Mouse (Mus musculus): ENCODE measurements around the gene Frmd4b. TPM values are rescaled to one million over a fixed set of nuclear protein-coding genes. Genes with fewer than 3 reads are reported as not detected.

Frmd4b gene
- total and polyA plus RNA-seq, 3 experiments = 7.3 to 18.1 (median 11.9) TPM

DNA sequence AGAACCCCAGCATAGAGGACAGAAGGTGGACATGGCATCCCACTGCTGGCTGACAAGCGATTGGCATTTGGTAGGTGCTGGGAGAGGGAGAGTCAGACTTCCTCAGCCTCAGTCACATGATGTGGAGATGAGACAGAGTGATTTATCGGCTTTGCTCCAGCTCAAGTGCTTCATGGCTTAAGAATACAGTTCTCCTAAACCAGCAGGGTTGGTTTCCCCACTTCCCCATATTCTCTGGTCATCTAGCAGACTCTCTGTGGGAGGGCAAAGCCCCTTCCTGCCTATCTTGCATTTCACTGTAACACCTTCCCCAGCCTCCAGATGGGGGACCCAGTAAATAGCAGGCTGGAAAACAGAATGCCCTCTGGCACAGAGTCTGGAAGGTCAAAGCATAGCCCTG, 160.1 kb downstream of the Frmd4b start:
- H3K4me3 ChIP-seq = no peak overlapping the region; the same call in 1 of the 2 replicates
- H3K27ac ChIP-seq = peak overlapping the region; percentile 79
- intact Hi-C loops (cut with DNase I) = loop anchor here (2.0 to 5.0 kb wide), 2 partner anchors 35 to 52 kb away; no protein-coding TSS in a partner anchor
- TF ChIP-seq POLR2A (IDR thresholded peaks at IDR 0.05; ENCODE audit: insufficient read depth, low read depth, low read length) = peak; percentile 57; the same call in 1 of the 2 replicates
- no peak for TF ChIP-seq CTCF (IDR thresholded peaks at IDR 0.05)
- 0 out of 2 replicates have a peak, but pooled peaks have one; percentile 43 for TF ChIP-seq EP300 (IDR thresholded peaks at IDR 0.05; ENCODE audit: insufficient read depth, low read depth, low read length)
- peak in 1 of 2 experiments; percentile 34 for DNase-seq
- 0 out of 2 replicates have a peak, but pooled peaks cover 1% of the 10 kb centered on the region for H3K79me2 ChIP-seq (replicated peaks; ENCODE audit: control insufficient read depth, insufficient read depth, low read length)
- H3K9ac ChIP-seq (ENCODE audit: low read depth, low read length) = peak overlapping the region; percentile 35
- WGBS = 28% methylated on average over 2 of the region's 2 CpGs
- no peaks in the 10 kb centered on the region for H3K27me3 ChIP-seq (ENCODE audit: control insufficient read depth, insufficient read depth, low read length)
- peaks cover 23% of the 10 kb centered on the region for H3K4me1 ChIP-seq (ENCODE audit: control insufficient read depth, insufficient read depth, low read length)
- peaks cover 5% of the 10 kb centered on the region; the same call in 1 of the 2 replicates for H3K36me3 ChIP-seq (ENCODE audit: control insufficient read depth, insufficient read depth, low read length)

DNA sequence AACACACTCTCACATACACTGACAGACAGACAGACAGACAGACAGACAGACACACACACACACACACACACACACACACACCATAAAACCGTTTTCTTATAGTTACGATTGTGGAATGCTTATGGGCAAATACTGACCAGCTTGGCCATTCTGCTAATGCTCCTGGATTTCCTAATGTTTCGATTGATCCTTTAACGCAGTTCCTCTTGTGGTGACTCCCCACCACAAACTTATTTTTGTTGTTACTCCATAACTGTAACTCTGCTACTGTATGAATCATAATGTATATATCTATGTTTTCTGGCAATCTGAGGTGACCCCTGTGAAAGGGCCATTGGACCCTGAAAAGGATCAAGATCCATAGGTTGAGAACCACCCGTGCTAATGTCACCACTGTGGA, 165.1 kb downstream of the Frmd4b start:
- Histone ChIP-seq H3K27ac (no peak overlapping the region), H3K27me3 (ENCODE audit: control insufficient read depth, insufficient read depth, low read length) (no peaks in the 10 kb centered on the region), H3K36me3 (ENCODE audit: control insufficient read depth, insufficient read depth, low read length) (peaks cover 6% of the 10 kb centered on the region; the same call in 1 of the 2 replicates), H3K4me1 (ENCODE audit: control insufficient read depth, insufficient read depth, low read length) (peaks cover 24% of the 10 kb centered on the region), H3K9ac (ENCODE audit: low read depth, low read length) (no peak overlapping the region), H3K79me2 (replicated peaks; ENCODE audit: control insufficient read depth, insufficient read depth, low read length) (0 out of 2 replicates have a peak, but pooled peaks cover 1% of the 10 kb centered on the region), H3K4me3 (no peak overlapping the region)
- intact Hi-C loops (cut with DNase I) = no loop called here
- DNase-seq = no peak
- WGBS = 82% methylated on average over 5 of the region's 5 CpGs
- TF ChIP-seq CTCF (IDR thresholded peaks at IDR 0.05) = no peak
- no peak for TF ChIP-seq POLR2A (IDR thresholded peaks at IDR 0.05; ENCODE audit: insufficient read depth, low read depth, low read length)
- TF ChIP-seq EP300 (IDR thresholded peaks at IDR 0.05; ENCODE audit: insufficient read depth, low read depth, low read length) = no peak

DNA sequence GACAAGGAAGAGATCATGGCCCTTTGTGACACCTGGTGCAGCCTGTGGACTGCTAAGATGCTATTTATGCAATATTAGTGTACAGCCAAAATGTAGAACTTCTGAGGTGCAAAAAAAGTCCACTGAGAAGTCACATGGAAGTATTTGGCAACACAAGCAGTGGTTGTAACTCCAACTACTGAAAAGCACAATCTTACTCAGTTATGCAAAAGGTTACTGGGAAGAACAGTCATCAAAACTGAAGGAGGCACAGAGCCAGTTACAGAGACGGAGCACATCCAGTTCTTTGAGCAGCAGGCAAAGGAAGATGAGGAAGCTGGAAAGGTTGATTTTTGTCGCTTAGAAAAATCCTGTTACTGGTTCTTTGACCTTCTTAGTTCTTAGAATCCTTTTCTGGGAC, 167.5 kb downstream of the Frmd4b start:
- Histone ChIP-seq H3K4me3 (no peak overlapping the region), H3K79me2 (replicated peaks; ENCODE audit: control insufficient read depth, insufficient read depth, low read length) (0 out of 2 replicates have a peak, but pooled peaks cover 1% of the 10 kb centered on the region), H3K27ac (no peak overlapping the region), H3K36me3 (ENCODE audit: control insufficient read depth, insufficient read depth, low read length) (peaks cover 10% of the 10 kb centered on the region; the same call in 1 of the 2 replicates), H3K9ac (ENCODE audit: low read depth, low read length) (no peak overlapping the region), H3K4me1 (ENCODE audit: control insufficient read depth, insufficient read depth, low read length) (peaks cover 27% of the 10 kb centered on the region), H3K27me3 (ENCODE audit: control insufficient read depth, insufficient read depth, low read length) (no peaks in the 10 kb centered on the region)
- TF ChIP-seq EP300 (IDR thresholded peaks at IDR 0.05; ENCODE audit: insufficient read depth, low read depth, low read length) = no peak
- no peak for TF ChIP-seq POLR2A (IDR thresholded peaks at IDR 0.05; ENCODE audit: insufficient read depth, low read depth, low read length)
- no peak for TF ChIP-seq CTCF (IDR thresholded peaks at IDR 0.05)
- intact Hi-C loops (cut with DNase I) = no loop called here
- no peak for DNase-seq
- 45% methylated on average over 2 of the region's 2 CpGs for WGBS

DNA sequence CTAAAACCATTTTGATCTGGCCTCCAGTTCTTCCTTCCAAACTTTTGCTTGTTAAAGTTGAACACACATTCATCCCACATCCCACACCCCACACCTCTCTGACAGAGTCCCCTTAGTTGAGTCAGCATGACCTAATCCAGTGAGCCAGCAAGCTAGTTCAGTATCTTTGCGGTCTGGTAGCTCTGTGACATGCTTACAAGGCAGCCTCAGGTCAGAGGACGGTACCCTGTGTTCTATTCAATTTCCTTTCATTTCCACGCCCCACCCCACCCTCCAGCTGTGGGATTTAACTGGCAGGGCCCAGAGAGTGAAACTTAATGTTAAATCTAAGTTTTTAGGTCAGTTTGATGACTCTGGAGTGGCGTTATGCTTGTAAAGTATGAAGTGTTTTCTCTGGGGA, 170.3 kb downstream of the Frmd4b start:
- WGBS = 33% methylated on average over 4 of the region's 4 CpGs
- peak; percentile 57 to 62 for DNase-seq
- Histone ChIP-seq H3K9ac (ENCODE audit: low read depth, low read length) (no peak overlapping the region), H3K4me3 (no peak overlapping the region), H3K27me3 (ENCODE audit: control insufficient read depth, insufficient read depth, low read length) (no peaks in the 10 kb centered on the region), H3K79me2 (replicated peaks; ENCODE audit: control insufficient read depth, insufficient read depth, low read length) (no peaks in the 10 kb centered on the region), H3K27ac (peak overlapping the region; percentile 53), H3K4me1 (ENCODE audit: control insufficient read depth, insufficient read depth, low read length) (peaks cover 28% of the 10 kb centered on the region), H3K36me3 (ENCODE audit: control insufficient read depth, insufficient read depth, low read length) (peaks cover 7% of the 10 kb centered on the region; the same call in 1 of the 2 replicates)
- intact Hi-C loops (cut with DNase I) = no loop called here
- no peak for TF ChIP-seq POLR2A (IDR thresholded peaks at IDR 0.05; ENCODE audit: insufficient read depth, low read depth, low read length)
- TF ChIP-seq EP300 (IDR thresholded peaks at IDR 0.05; ENCODE audit: insufficient read depth, low read depth, low read length) = peak; percentile 92
- TF ChIP-seq CTCF (IDR thresholded peaks at IDR 0.05) = no peak

DNA sequence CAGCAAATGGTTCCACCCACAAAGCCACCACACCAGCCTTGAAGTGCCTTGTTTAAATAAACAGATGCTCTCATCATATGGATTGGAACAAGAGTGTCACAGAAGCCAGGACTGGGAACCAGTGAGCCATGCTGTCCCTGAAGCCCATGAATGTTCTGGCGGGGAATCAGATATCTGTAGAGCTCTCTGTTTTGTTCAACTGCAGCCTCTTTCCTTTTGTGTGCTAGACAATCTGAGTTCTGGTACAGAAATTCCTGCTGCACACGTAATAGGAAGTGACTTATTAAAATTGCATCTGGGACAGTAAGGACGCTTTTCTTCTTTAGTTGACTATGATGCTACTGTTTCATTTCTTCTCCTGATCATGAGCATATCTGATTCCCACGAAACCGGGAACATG, 173.2 kb downstream of the Frmd4b start:
- intact Hi-C loops (cut with DNase I) = loop anchor here (5.0 kb wide), 1 partner anchor 43 kb away; no protein-coding TSS in a partner anchor
- DNase-seq = no peak
- H3K27ac ChIP-seq = peak overlapping the region; percentile 36

DNA sequence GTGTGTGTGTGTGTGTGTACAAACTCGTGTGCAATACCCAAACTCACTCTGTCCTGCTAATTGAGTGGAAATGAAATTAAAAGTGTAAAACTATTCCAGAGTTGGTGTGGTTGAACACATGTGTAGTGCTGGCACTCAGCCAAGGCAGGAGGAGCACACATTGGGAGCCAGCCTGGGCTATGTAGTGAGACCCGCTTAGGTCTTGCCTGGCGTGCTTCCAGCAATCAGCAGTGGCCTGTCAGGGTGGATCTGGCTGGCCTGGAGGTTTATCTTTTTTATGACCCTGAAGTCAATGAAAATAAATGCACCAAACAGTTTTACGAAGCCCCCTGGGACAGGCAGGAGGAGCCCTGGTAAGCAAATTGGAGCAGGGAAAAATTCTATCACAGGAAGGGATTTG, 173.8 kb downstream of the Frmd4b start:
- peaks cover 7% of the 10 kb centered on the region; the same call in 1 of the 2 replicates for H3K36me3 ChIP-seq (ENCODE audit: control insufficient read depth, insufficient read depth, low read length)
- no peaks in the 10 kb centered on the region for H3K79me2 ChIP-seq (replicated peaks; ENCODE audit: control insufficient read depth, insufficient read depth, low read length)
- H3K4me3 ChIP-seq = no peak overlapping the region
- TF ChIP-seq CTCF (IDR thresholded peaks at IDR 0.05) (no peak), POLR2A (IDR thresholded peaks at IDR 0.05; ENCODE audit: insufficient read depth, low read depth, low read length) (no peak), EP300 (IDR thresholded peaks at IDR 0.05; ENCODE audit: insufficient read depth, low read depth, low read length) (no peak)
- peaks cover 37% of the 10 kb centered on the region for H3K4me1 ChIP-seq (ENCODE audit: control insufficient read depth, insufficient read depth, low read length)
- H3K27ac ChIP-seq = peak overlapping the region; percentile 36; the same call in 1 of the 2 replicates
- WGBS = 43% methylated on average over 4 of the region's 4 CpGs
- H3K27me3 ChIP-seq (ENCODE audit: control insufficient read depth, insufficient read depth, low read length) = no peaks in the 10 kb centered on the region
- intact Hi-C loops (cut with DNase I) = loop anchor here (5.0 kb wide), 1 partner anchor 44 kb away; no protein-coding TSS in a partner anchor
- no peak overlapping the region for H3K9ac ChIP-seq (ENCODE audit: low read depth, low read length)
- DNase-seq = no peak

More for the DNA sequence above, 173.2 kb downstream of the Frmd4b start:
- Histone ChIP-seq H3K27me3 (ENCODE audit: control insufficient read depth, insufficient read depth, low read length) (no peaks in the 10 kb centered on the region), H3K9ac (ENCODE audit: low read depth, low read length) (no peak overlapping the region), H3K4me1 (ENCODE audit: control insufficient read depth, insufficient read depth, low read length) (peaks cover 37% of the 10 kb centered on the region), H3K4me3 (no peak overlapping the region), H3K79me2 (replicated peaks; ENCODE audit: control insufficient read depth, insufficient read depth, low read length) (no peaks in the 10 kb centered on the region), H3K36me3 (ENCODE audit: control insufficient read depth, insufficient read depth, low read length) (peaks cover 7% of the 10 kb centered on the region; the same call in 1 of the 2 replicates)
- 57% methylated on average over 5 of the region's 5 CpGs for WGBS
- TF ChIP-seq POLR2A (IDR thresholded peaks at IDR 0.05; ENCODE audit: insufficient read depth, low read depth, low read length) (no peak), CTCF (IDR thresholded peaks at IDR 0.05) (no peak), EP300 (IDR thresholded peaks at IDR 0.05; ENCODE audit: insufficient read depth, low read depth, low read length) (no peak)
